Comparison of ENCODE assay signal across 24 mouse cellular contexts in the genomic region with DNA sequence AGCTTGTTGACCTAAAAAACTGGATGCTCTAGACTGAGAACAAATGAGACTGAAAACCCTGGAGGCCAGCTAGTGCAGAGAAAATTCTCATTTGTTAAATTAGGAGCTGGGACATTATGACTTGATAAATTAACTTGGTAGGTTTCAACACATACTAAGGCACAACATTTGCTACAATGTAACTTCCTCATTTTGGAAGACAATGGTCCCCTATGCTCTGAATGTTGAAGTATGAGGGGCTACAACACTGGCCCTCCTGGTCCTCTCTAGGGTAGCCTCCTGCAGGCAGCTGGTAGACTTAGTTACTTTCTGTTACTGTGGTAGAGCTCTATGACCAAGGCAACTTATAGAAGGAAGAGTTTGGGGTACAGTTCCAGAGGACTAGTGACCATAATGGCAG. TPM values are rescaled to one million over a fixed set of nuclear protein-coding genes. Genes with fewer than 3 reads are reported as not detected.
"Had no signal": no experiment of that assay in that cellular context is flagged by ENCODE, and none has a peak within 500 bp of the region (broad histone marks: within the 10 kb centered on the region; RNA-seq: fewer than 3 reads in every experiment).

No protein-coding gene starts in this region.

- H3K27me3 ChIP-seq: liver, embryonic 13.5 days; lung, embryonic 15.5 days; midbrain, embryonic 13.5 days; midbrain, embryonic 15.5 days; neural tube, embryonic 12.5 days; stomach, embryonic 15.5 days had no signal

- H3K4me1 ChIP-seq: lung, embryonic 15.5 days; midbrain, embryonic 13.5 days; midbrain, embryonic 15.5 days; neural tube, embryonic 12.5 days; stomach, embryonic 15.5 days had no signal

- DNase-seq: liver, embryonic 13.5 days; liver, postnatal 0 days; lung, adult 2 months; lung, postnatal 14 days; lung, postnatal 4 days; right cerebral cortex, postnatal 14 days; thymus, adult 2 months; thymus, postnatal 25 days; thymus, postnatal 4 days had no signal

- H3K36me3 ChIP-seq: liver, embryonic 13.5 days; liver, embryonic 15.5 days; lung, embryonic 15.5 days; midbrain, embryonic 13.5 days; midbrain, embryonic 15.5 days; neural tube, embryonic 12.5 days; stomach, embryonic 15.5 days had no signal

- ATAC-seq: liver, postnatal 0 days; lung, postnatal 0 days; midbrain, embryonic 13.5 days; midbrain, embryonic 15.5 days had no signal

- H3K9me3 ChIP-seq: liver, embryonic 13.5 days; liver, embryonic 15.5 days; lung, embryonic 15.5 days; midbrain, embryonic 13.5 days; midbrain, embryonic 15.5 days; neural tube, embryonic 12.5 days; stomach, embryonic 15.5 days had no signal

- H3K27ac ChIP-seq: liver, embryonic 13.5 days; liver, embryonic 15.5 days; lung, embryonic 15.5 days; midbrain, embryonic 13.5 days; midbrain, embryonic 15.5 days; neural tube, embryonic 12.5 days; stomach, embryonic 15.5 days; stomach, postnatal 0 days had no signal

- H3K9ac ChIP-seq: liver, embryonic 13.5 days; liver, embryonic 15.5 days; liver, postnatal 0 days; lung, embryonic 15.5 days; midbrain, embryonic 13.5 days; midbrain, embryonic 15.5 days; neural tube, embryonic 12.5 days; stomach, embryonic 15.5 days had no signal

- H3K4me3 ChIP-seq: liver, embryonic 13.5 days; liver, embryonic 15.5 days; lung, embryonic 15.5 days; midbrain, embryonic 13.5 days; midbrain, embryonic 15.5 days; neural tube, embryonic 12.5 days; stomach, embryonic 15.5 days had no signal

RNA-seq across cellular contexts. Expression of a gene that starts 4.9 kb away (rescaled TPM):
- total RNA-seq: megakaryocyte-erythroid progenitor cell, adult 5-6 weeks; midbrain, postnatal 0 days; monocyte, adult 5-6 weeks; neutrophil, adult 5-6 weeks had no signal
- polyA plus RNA-seq: liver, embryonic 13.5 days; liver, embryonic 15.5 days; liver, postnatal 0 days; lung, adult 2 months; lung, embryonic 15.5 days; lung, postnatal 0 days; midbrain, embryonic 11.5 days; midbrain, embryonic 13.5 days; midbrain, embryonic 15.5 days; midbrain, postnatal 0 days; neural tube, embryonic 14.5 days; spleen, adult 2 months; stomach, embryonic 15.5 days; stomach, postnatal 0 days; thymus, adult 2 months had no signal

RNA-seq across cellular contexts. Expression of a gene that starts 56.3 kb away (rescaled TPM):
- total RNA-seq: megakaryocyte-erythroid progenitor cell, adult 5-6 weeks had no signal
